Mouse (Mus musculus) lung, embryonic 16.5 days (tissue): ENCODE measurements around the gene 4932415D10Rik. TPM values are rescaled to one million over a fixed set of nuclear protein-coding genes. Genes with fewer than 3 reads are reported as not detected.

Experiments
- ATAC-seq: fragments of 200-750 bp; cut with Nextera tagmentation; 2 replicates; pipeline ENCODE4 v1.8.0; 2017; ENCODE audit warnings: low read depth, mild to moderate bottlenecking, moderate library complexity
- H3K27ac ChIP-seq: fragments of 300-500 bp; sonication (generic); 2 replicates; pipeline ENCODE4 v1.5.1; 2014; ENCODE audit warnings: mild to moderate bottlenecking, control low read depth, low read length
- H3K27me3 ChIP-seq: fragments of 300-500 bp; sonication (generic); 2 replicates; pipeline ENCODE4 v1.6.1; 2014; ENCODE audit warnings: low read depth, low read length, mixed read lengths; ENCODE audit not compliant: control insufficient read depth, insufficient read depth
- H3K36me3 ChIP-seq: fragments of 300-500 bp; sonication (generic); 2 replicates; pipeline ENCODE4 v1.6.1; 2014; ENCODE audit warnings: low read length; ENCODE audit not compliant: control insufficient read depth, insufficient read depth
- H3K4me1 ChIP-seq: fragments of 300-500 bp; sonication (generic); replicated peaks from 2 replicates; pipeline ENCODE4 v1.6.1; 2014; ENCODE audit warnings: low read length, mixed read lengths; ENCODE audit not compliant: control insufficient read depth, insufficient read depth
- H3K4me2 ChIP-seq: fragments of 300-500 bp; sonication (generic); 2 replicates; pipeline ENCODE4 v1.6.1; 2014; ENCODE audit warnings: low read depth, low read length, control low read depth
- H3K4me3 ChIP-seq: fragments of 300-500 bp; sonication (generic); 2 replicates; pipeline ENCODE4 v1.5.1; 2014; ENCODE audit warnings: mild to moderate bottlenecking, low read length, control low read depth
- H3K9ac ChIP-seq: fragments of 300-500 bp; sonication (generic); 2 replicates; pipeline ENCODE4 v1.6.1; 2014; ENCODE audit warnings: low read length, control low read depth
- H3K9me3 ChIP-seq: fragments of 300-500 bp; sonication (generic); 2 replicates; pipeline ENCODE4 v1.6.1; 2016; ENCODE audit warnings: low read length; ENCODE audit not compliant: control insufficient read depth
- WGBS: fragments of 180-500 bp; shearing (Covaris S2); extraction: QIAGEN DNeasy Blood & Tissue Kit; methylation state at CpG from one replicate; pipeline ENCODE4 v1.1.7; 2014; 5-methylcytosine and 5-hydroxymethylcytosine counted together
- polyA plus RNA-seq: library from polyadenylated mRNA; unstranded; fragments of >200 nt; fragmentation: Nextera tagmentation; extraction: Ambion mirVana; gene quantifications from 2 replicates; pipeline ENCODE4 v1.2.1, GENCODE M21; 2015

Gene 4932415D10Rik
- polyA plus RNA-seq, 1 experiment from 2014 or later, result not detected

DNA sequence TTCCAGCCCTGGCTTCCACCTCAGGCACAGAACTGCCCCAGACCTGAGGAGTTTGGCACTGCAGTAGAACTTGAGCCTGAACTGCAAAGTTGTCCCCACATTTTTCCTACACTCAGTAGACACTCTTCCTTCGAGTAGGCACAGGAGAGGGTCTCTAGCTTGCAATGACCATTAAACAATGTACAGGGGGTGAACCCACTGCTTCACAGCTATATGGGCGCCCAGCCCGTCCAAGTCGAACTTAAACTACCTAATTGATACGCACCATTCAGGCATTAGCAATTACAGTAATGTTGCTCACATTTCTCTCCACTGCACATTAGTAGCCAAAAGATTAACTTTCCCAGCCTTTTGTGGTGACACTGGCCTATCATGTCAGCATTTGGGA is 75.0 kb downstream of the 4932415D10Rik start:
- 71% methylated on average over 5 of the region's 5 CpGs for WGBS
- Histone ChIP-seq H3K27ac (no peak overlapping the region; the same call in 1 of the 2 replicates), H3K9ac (peak overlapping the region; percentile 83)

DNA sequence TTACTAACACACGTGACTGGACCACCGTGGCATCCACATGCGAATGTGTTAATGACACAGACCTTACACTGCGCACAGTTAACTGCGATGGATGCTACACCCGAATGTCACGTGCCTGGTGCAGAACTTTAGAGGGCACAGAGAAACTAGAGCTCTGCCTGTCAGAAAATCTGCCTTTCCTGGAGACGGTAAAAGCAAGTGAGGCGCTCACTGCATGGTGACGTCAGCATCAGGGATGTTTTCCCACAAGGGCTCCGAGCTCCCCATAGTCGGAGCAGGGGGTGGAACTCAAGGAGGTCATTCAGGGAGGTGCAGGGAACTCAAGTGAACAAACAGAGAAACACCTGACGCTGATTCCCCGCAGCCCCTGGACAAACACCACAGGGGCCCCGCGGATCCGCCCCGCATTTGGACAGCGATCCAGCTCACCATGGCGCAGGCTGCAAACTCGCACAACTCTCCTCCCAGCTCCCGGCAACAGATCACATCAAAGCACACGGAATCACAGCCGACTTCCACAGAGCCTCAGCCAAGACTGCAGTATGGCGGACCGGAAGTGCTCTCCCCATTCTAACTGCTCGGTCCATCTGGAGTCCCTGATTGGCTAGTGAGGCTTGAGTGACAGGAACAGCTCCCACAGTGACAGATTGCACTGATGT is 75.5 kb downstream of the 4932415D10Rik start, which contains the start of gene Zfp938:
Gene Zfp938, minus strand, starts transcription at position 539 of the 659 bp plus-strand sequence.
- Histone ChIP-seq H3K4me3 (peak within 1 kb of the TSS; percentile 78), H3K27ac (peak within 1 kb of the TSS; percentile 68), H3K4me2 (peak within 1 kb of the TSS; percentile 72), H3K9ac (peak within 1 kb of the TSS; percentile 83), H3K36me3 (peaks cover 6% of the 10 kb centered on the region; the same call in 1 of the 2 replicates), H3K27me3 (no peaks in the 10 kb centered on the region), H3K4me1 (peaks cover 2% of the 10 kb centered on the region; the same call in 1 of the 2 replicates), H3K9me3 (peaks cover 6% of the 10 kb centered on the region; the same call in 1 of the 2 replicates)
- ATAC-seq, result peak; percentile 100
- 2% methylated on average over 27 of the region's 27 CpGs for WGBS

More for the DNA sequence above, 75.0 kb downstream of the 4932415D10Rik start:
- H3K4me2 ChIP-seq, result peak overlapping the region; percentile 72
- peak overlapping the region; percentile 78 for H3K4me3 ChIP-seq
- H3K36me3 ChIP-seq, result peaks cover 6% of the 10 kb centered on the region; the same call in 1 of the 2 replicates
- ATAC-seq, result no peak
- H3K27me3 ChIP-seq, result no peaks in the 10 kb centered on the region
- H3K4me1 ChIP-seq, result peaks cover 2% of the 10 kb centered on the region; the same call in 1 of the 2 replicates
- H3K9me3 ChIP-seq, result peaks cover 5% of the 10 kb centered on the region; the same call in 1 of the 2 replicates

Other genes starting within 250 kb of the 4932415D10Rik start
- gene BC024063, start 233.2 kb downstream of the 4932415D10Rik start, polyA plus RNA-seq, result 5.2 and 5.7 TPM in 2 replicates
- 6.1 and 6.7 TPM in 2 replicates for gene AU041133, start 188.6 kb downstream of the 4932415D10Rik start, polyA plus RNA-seq
- gene Zfp938, start 75.3 kb downstream of the 4932415D10Rik start, polyA plus RNA-seq, result 15.3 and 16.4 TPM in 2 replicates
- gene Gm4924, start 37.7 kb upstream of the 4932415D10Rik start, polyA plus RNA-seq, result 11.2 and 11.5 TPM in 2 replicates
- gene Gm1553, start 176.0 kb upstream of the 4932415D10Rik start, polyA plus RNA-seq, result not detected in 2 replicates